12 mouse cellular contexts compared by ENCODE assay signal in the genomic region with DNA sequence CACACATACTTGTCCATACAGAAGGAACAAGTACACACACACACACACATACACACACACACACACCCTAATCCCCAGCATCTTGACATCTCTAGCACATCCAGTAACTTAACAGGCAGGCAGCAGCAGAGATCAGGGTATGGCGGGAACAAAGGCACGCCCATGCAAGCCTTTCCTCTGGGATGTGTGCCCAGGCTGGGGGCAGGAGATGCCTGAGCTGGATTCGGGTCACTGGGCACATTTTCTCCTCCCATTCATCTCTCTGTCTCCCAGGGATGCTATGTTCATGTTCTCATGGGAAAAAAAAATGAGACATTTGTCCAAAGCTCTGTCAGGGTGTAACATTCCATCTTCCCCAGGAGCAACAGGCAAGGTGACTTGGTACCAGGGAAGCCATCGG. TPM values are rescaled to one million over a fixed set of nuclear protein-coding genes. Genes with fewer than 3 reads are reported as not detected.
A peak's percentile ranks its signal among the peaks of the same experiment; 100 is the strongest.
DNase-seq lines count a peak whose midpoint lies in the region; ATAC-seq lines count a peak whose summit lies in the region.
"Had no signal": no experiment of that assay in that cellular context is flagged by ENCODE, and none has a peak within 500 bp of the region (broad histone marks: within the 10 kb centered on the region; RNA-seq: fewer than 3 reads in every experiment).

No protein-coding gene starts in this region.

- no peak for ATAC-seq in heart, embryonic 12.5 days (ENCODE audit: insufficient number of reproducible peaks, low FRiP score)
- ATAC-seq in heart, embryonic 11.5 days (replicated peaks; ENCODE audit: insufficient number of reproducible peaks, low FRiP score, low TSS enrichment) = no peak
- ATAC-seq in embryonic facial prominence, embryonic 14.5 days (ENCODE audit: low read depth) = peak; percentile 53; the same call in 1 of the 2 replicates
- ATAC-seq in activated CD4-positive, CD25-positive, alpha-beta regulatory T cell, adult 4 months = no peak
- no peak for ATAC-seq in liver, embryonic 11.5 days (replicated peaks; ENCODE audit: low FRiP score)

- no peaks in the 10 kb centered on the region for H3K27me3 ChIP-seq in heart, embryonic 12.5 days (replicated peaks)
- no peaks in the 10 kb centered on the region for H3K27me3 ChIP-seq in heart, embryonic 11.5 days (ENCODE audit: control insufficient read depth, insufficient read depth, low read length)
- no peaks in the 10 kb centered on the region for H3K27me3 ChIP-seq in embryonic facial prominence, embryonic 14.5 days (replicated peaks; ENCODE audit: control insufficient read depth, insufficient read depth, low read length)
- H3K27me3 ChIP-seq in limb, embryonic 10.5 days (ENCODE audit: low read depth, poor library complexity, severe bottlenecking) = no peaks in the 10 kb centered on the region
- no peaks in the 10 kb centered on the region for H3K27me3 ChIP-seq in liver, embryonic 11.5 days (replicated peaks; ENCODE audit: control insufficient read depth, insufficient read depth, low read length)
- H3K27me3 ChIP-seq: liver, embryonic 15.5 days had no signal

- DNase-seq in 3T3-L1 (ENCODE audit: low read depth, low spot score) = peak; percentile 56
- DNase-seq in embryonic facial prominence, embryonic 14.5 days (ENCODE audit: low spot score) = peak; percentile 45
- no peak for DNase-seq in limb, embryonic 10.5 days (ENCODE audit: low spot score)
- no peak for DNase-seq in urinary bladder, postnatal 4 days (ENCODE audit: low spot score in 2 of 2)
- DNase-seq in liver, embryonic 11.5 days (ENCODE audit: low spot score) = no peak
- DNase-seq: adrenal gland, adult 2 months; heart, adult 18-20 months had no signal

- no peaks in the 10 kb centered on the region for H3K9me3 ChIP-seq in heart, embryonic 12.5 days (replicated peaks)
- H3K9me3 ChIP-seq in heart, embryonic 11.5 days (replicated peaks; ENCODE audit: control insufficient read depth, low read length) = no peaks in the 10 kb centered on the region
- no peaks in the 10 kb centered on the region for H3K9me3 ChIP-seq in embryonic facial prominence, embryonic 14.5 days (ENCODE audit: control insufficient read depth, low read length)
- H3K9me3 ChIP-seq in limb, embryonic 10.5 days (replicated peaks) = no peaks in the 10 kb centered on the region
- H3K9me3 ChIP-seq in liver, embryonic 11.5 days (ENCODE audit: control insufficient read depth, low read length) = no peaks in the 10 kb centered on the region
- H3K9me3 ChIP-seq: liver, embryonic 15.5 days had no signal

- H3K4me3 ChIP-seq in heart, embryonic 12.5 days = no peak overlapping the region
- H3K4me3 ChIP-seq in heart, embryonic 11.5 days (ENCODE audit: low read depth, low read length) = no peak overlapping the region
- H3K4me3 ChIP-seq in embryonic facial prominence, embryonic 14.5 days (ENCODE audit: low read depth, low read length) = no peak overlapping the region
- H3K4me3 ChIP-seq in limb, embryonic 10.5 days = no peak overlapping the region
- H3K4me3 ChIP-seq in liver, embryonic 11.5 days (ENCODE audit: low read depth, low read length) = no peak overlapping the region
- H3K4me3 ChIP-seq: liver, embryonic 15.5 days had no signal

- H3K36me3 ChIP-seq in heart, embryonic 12.5 days = no peaks in the 10 kb centered on the region
- 0 out of 2 replicates have a peak, but pooled peaks cover 2% of the 10 kb centered on the region for H3K36me3 ChIP-seq in heart, embryonic 11.5 days (ENCODE audit: control insufficient read depth, insufficient read depth, low read length)
- no peaks in the 10 kb centered on the region for H3K36me3 ChIP-seq in embryonic facial prominence, embryonic 14.5 days (ENCODE audit: control insufficient read depth, insufficient read depth, low read length)
- no peaks in the 10 kb centered on the region for H3K36me3 ChIP-seq in limb, embryonic 10.5 days
- H3K36me3 ChIP-seq in liver, embryonic 11.5 days (ENCODE audit: control insufficient read depth, insufficient read depth, low read length) = no peaks in the 10 kb centered on the region
- H3K36me3 ChIP-seq: liver, embryonic 15.5 days had no signal

- no peak overlapping the region for H3K4me2 ChIP-seq in heart, embryonic 12.5 days
- H3K4me2 ChIP-seq in heart, embryonic 11.5 days = no peak overlapping the region
- no peak overlapping the region for H3K4me2 ChIP-seq in embryonic facial prominence, embryonic 14.5 days (ENCODE audit: low read depth, low read length)
- H3K4me2 ChIP-seq in liver, embryonic 11.5 days = no peak overlapping the region
- H3K4me2 ChIP-seq: liver, embryonic 15.5 days had no signal

- peaks cover 66% of the 10 kb centered on the region for H3K4me1 ChIP-seq in heart, embryonic 12.5 days (replicated peaks)
- H3K4me1 ChIP-seq in heart, embryonic 11.5 days (ENCODE audit: control insufficient read depth, insufficient read depth, low read length) = peaks cover 24% of the 10 kb centered on the region
- peaks cover 36% of the 10 kb centered on the region for H3K4me1 ChIP-seq in embryonic facial prominence, embryonic 14.5 days (ENCODE audit: control insufficient read depth, insufficient read depth, low read length)
- H3K4me1 ChIP-seq in limb, embryonic 10.5 days = peaks cover 34% of the 10 kb centered on the region
- H3K4me1 ChIP-seq in liver, embryonic 11.5 days (replicated peaks; ENCODE audit: control insufficient read depth, insufficient read depth, low read length) = no peaks in the 10 kb centered on the region

- 0 out of 2 replicates have a peak overlapping the region, but pooled peaks have one; percentile 1 for H3K27ac ChIP-seq in heart, embryonic 12.5 days (ENCODE audit: poor library complexity, severe bottlenecking)
- no peak overlapping the region for H3K27ac ChIP-seq in heart, embryonic 11.5 days (ENCODE audit: low read depth, low read length)
- H3K27ac ChIP-seq in embryonic facial prominence, embryonic 14.5 days (replicated peaks; ENCODE audit: low read depth, low read length) = peak overlapping the region; percentile 76
- H3K27ac ChIP-seq in limb, embryonic 10.5 days = peak overlapping the region; percentile 59
- H3K27ac ChIP-seq in liver, embryonic 11.5 days (ENCODE audit: low read depth, low read length) = no peak overlapping the region
- H3K27ac ChIP-seq: liver, embryonic 15.5 days; macrophage had no signal

- H3K9ac ChIP-seq in heart, embryonic 12.5 days = no peak overlapping the region
- H3K9ac ChIP-seq in heart, embryonic 11.5 days (ENCODE audit: low read depth, low read length) = no peak overlapping the region
- H3K9ac ChIP-seq in embryonic facial prominence, embryonic 14.5 days (ENCODE audit: low read depth, low read length) = no peak overlapping the region
- H3K9ac ChIP-seq in liver, embryonic 11.5 days (ENCODE audit: low read depth, low read length) = no peak overlapping the region
- H3K9ac ChIP-seq: liver, embryonic 15.5 days had no signal

- WGBS in heart, embryonic 12.5 days = 77% methylated on average over 4 of the region's 4 CpGs
- WGBS in heart, embryonic 11.5 days (ENCODE audit: insufficient replicate concordance) = 81% methylated on average over 4 of the region's 4 CpGs
- WGBS in embryonic facial prominence, embryonic 14.5 days = 78% methylated on average over 4 of the region's 4 CpGs
- WGBS in limb, embryonic 10.5 days = 78% methylated on average over 4 of the region's 4 CpGs
- 74% methylated on average over 4 of the region's 4 CpGs for WGBS in liver, embryonic 11.5 days

RNA-seq across cellular contexts. Expression of a gene that starts 14.9 kb away (rescaled TPM):
- 91.4 and 96.7 TPM in 2 replicates for polyA plus RNA-seq in heart, embryonic 12.5 days (2016; fragmentation: Nextera tagmentation; extraction: Ambion mirVana)
- 72.4 and 97.5 TPM in 2 replicates for polyA plus RNA-seq in heart, embryonic 11.5 days (2014; fragmentation: Nextera tagmentation; extraction: Ambion mirVana)
- 54.7 and 55.0 TPM in 2 replicates for polyA plus RNA-seq in embryonic facial prominence, embryonic 14.5 days (2014; fragmentation: Nextera tagmentation; extraction: Ambion mirVana)
- 4.9 and 6.3 TPM in 2 replicates for polyA plus RNA-seq in limb, embryonic 10.5 days (2016; fragmentation: Nextera tagmentation; extraction: Ambion mirVana)
- polyA plus RNA-seq in activated CD4-positive, CD25-positive, alpha-beta regulatory T cell, adult 4 months (2017; shearing (Covaris generic)) = under 1 TPM; 0.42 to 0.54 TPM
- 11.0 and 12.0 TPM in 2 replicates for polyA plus RNA-seq in liver, embryonic 11.5 days (2014; fragmentation: Nextera tagmentation; extraction: Ambion mirVana)
- polyA plus RNA-seq: macrophage had no signal

Comparison
In these comparisons a context has a peak if more than half of its experiments do, and no peak if none do; other contexts are left out.
1. H3K27ac ChIP-seq: peak in heart, embryonic 12.5 days (single experiment), embryonic facial prominence, embryonic 14.5 days (single experiment) and limb, embryonic 10.5 days (single experiment); none in heart, embryonic 11.5 days (single experiment) and liver, embryonic 11.5 days (single experiment).
2. DNase-seq: peak in 3T3-L1 (single experiment) and embryonic facial prominence, embryonic 14.5 days (single experiment); none in limb, embryonic 10.5 days (single experiment), urinary bladder, postnatal 4 days (0 of 2) and liver, embryonic 11.5 days (single experiment).